Mouse (Mus musculus) neural tube, embryonic 14.5 days (tissue): ENCODE data around the gene Stxbp1. TPM values are rescaled to one million over a fixed set of nuclear protein-coding genes. Genes with fewer than 3 reads are reported as not detected.

ENCODE experiments used
- ATAC-seq: fragments of 200-750 bp; cut with Nextera tagmentation; 2 replicates; pipeline ENCODE4 v1.8.0; 2017; ENCODE audit warnings: low read depth, mild to moderate bottlenecking, moderate TSS enrichment, moderate library complexity
- H3K27ac ChIP-seq: fragments of 300-500 bp; sonication (generic); 2 replicates; pipeline ENCODE4 v1.5.1; 2014; ENCODE audit warnings: low read depth, mild to moderate bottlenecking, control low read depth, low read length, moderate library complexity, mixed read lengths
- H3K27me3 ChIP-seq: fragments of 300-500 bp; sonication (generic); 2 replicates; pipeline ENCODE4 v1.6.1; 2014; ENCODE audit warnings: low read length; ENCODE audit not compliant: control insufficient read depth, insufficient read depth
- H3K36me3 ChIP-seq: fragments of 300-500 bp; sonication (generic); 2 replicates; pipeline ENCODE4 v1.6.1; 2014; ENCODE audit warnings: low read length, mixed read lengths; ENCODE audit not compliant: control insufficient read depth, insufficient read depth
- H3K4me1 ChIP-seq: fragments of 300-500 bp; sonication (generic); 2 replicates; pipeline ENCODE4 v1.6.1; 2014; ENCODE audit warnings: low read length; ENCODE audit not compliant: control insufficient read depth, insufficient read depth
- H3K4me2 ChIP-seq: fragments of 300-500 bp; sonication (generic); 2 replicates; pipeline ENCODE4 v1.6.1; 2014; ENCODE audit warnings: mild to moderate bottlenecking, low read depth, low read length, control low read depth
- H3K4me3 ChIP-seq: fragments of 300-500 bp; sonication (generic); 2 replicates; pipeline ENCODE4 v1.5.1; 2014; ENCODE audit warnings: low read depth, low read length, control low read depth, mixed read lengths
- H3K9ac ChIP-seq: fragments of 300-500 bp; sonication (generic); replicated peaks from 2 replicates; pipeline ENCODE4 v1.6.1; 2014; ENCODE audit warnings: low read depth, mild to moderate bottlenecking, control low read depth, low read length, mixed read lengths
- H3K9me3 ChIP-seq: fragments of 300-500 bp; sonication (generic); 2 replicates; pipeline ENCODE4 v1.6.1; 2016; ENCODE audit warnings: low read length; ENCODE audit not compliant: control insufficient read depth
- WGBS: fragments of 180-500 bp; shearing (Covaris S2); extraction: QIAGEN DNeasy Blood & Tissue Kit; methylation state at CpG from one replicate; pipeline ENCODE4 v1.1.7; 2014; 5-methylcytosine and 5-hydroxymethylcytosine counted together
- polyA plus RNA-seq: library from polyadenylated mRNA; unstranded; fragments of >200 nt; fragmentation: Nextera tagmentation; extraction: Ambion mirVana; gene quantifications from 2 replicates; pipeline ENCODE4 v1.2.1, GENCODE M21; 2014

Stxbp1 gene
- polyA plus RNA-seq, 1 experiment from 2014 or later: 312 TPM

- Histone ChIP-seq H3K27me3 (no peaks in the 10 kb centered on the region), H3K4me2 (no peak overlapping the region), H3K9ac (no peak overlapping the region), H3K9me3 (no peaks in the 10 kb centered on the region), H3K4me1 (peaks cover 25% of the 10 kb centered on the region), H3K27ac (peak overlapping the region; percentile 55; the same call in 1 of the 2 replicates), H3K4me3 (no peak overlapping the region), H3K36me3 (no peaks in the 10 kb centered on the region)
- no peak for ATAC-seq
- 15% methylated on average over 7 of the region's 7 CpGs for WGBS
These were observed 37.7 kb upstream of the Stxbp1 start for GRCm38 (mm10) chr2:32884745-32885144.

GRCm38 (mm10) chr2:32882283-32883043, 35.4 kb upstream of the Stxbp1 start:
- Histone ChIP-seq H3K27ac (no peak overlapping the region), H3K9me3 (no peaks in the 10 kb centered on the region), H3K36me3 (no peaks in the 10 kb centered on the region), H3K27me3 (no peaks in the 10 kb centered on the region), H3K9ac (no peak overlapping the region), H3K4me3 (no peak overlapping the region), H3K4me2 (no peak overlapping the region), H3K4me1 (peaks cover 32% of the 10 kb centered on the region)
- WGBS: 67% methylated on average over 12 of the region's 21 CpGs
- ATAC-seq: no peak

- ATAC-seq: no peak
- no peaks in the 10 kb centered on the region for H3K27me3 ChIP-seq
- H3K9ac ChIP-seq: no peak overlapping the region
- no peak overlapping the region for H3K4me3 ChIP-seq
- H3K36me3 ChIP-seq: no peaks in the 10 kb centered on the region
- H3K4me1 ChIP-seq: peaks cover 36% of the 10 kb centered on the region
- no peaks in the 10 kb centered on the region for H3K9me3 ChIP-seq
- H3K4me2 ChIP-seq: no peak overlapping the region
- peak overlapping the region; percentile 56; the same call in 1 of the 2 replicates for H3K27ac ChIP-seq
- WGBS: 41% methylated on average over 3 of the region's 3 CpGs
These were observed 34.7 kb upstream of the Stxbp1 start for GRCm38 (mm10) chr2:32881723-32882122.

GRCm38 (mm10) chr2:32881054-32881453, 34.0 kb upstream of the Stxbp1 start:
- H3K27me3 ChIP-seq: no peaks in the 10 kb centered on the region
- H3K9me3 ChIP-seq: no peaks in the 10 kb centered on the region
- no peaks in the 10 kb centered on the region for H3K36me3 ChIP-seq
- H3K27ac ChIP-seq: peak overlapping the region; percentile 56; the same call in 1 of the 2 replicates
- no peak overlapping the region for H3K4me2 ChIP-seq
- WGBS: 45% methylated on average over 6 of the region's 6 CpGs
- H3K9ac ChIP-seq: no peak overlapping the region
- peaks cover 36% of the 10 kb centered on the region for H3K4me1 ChIP-seq
- no peak for ATAC-seq
- no peak overlapping the region for H3K4me3 ChIP-seq

- no peak overlapping the region for H3K27ac ChIP-seq
- no peaks in the 10 kb centered on the region for H3K9me3 ChIP-seq
- no peak overlapping the region for H3K4me3 ChIP-seq
- no peak overlapping the region for H3K9ac ChIP-seq
- ATAC-seq: no peak
- H3K36me3 ChIP-seq: no peaks in the 10 kb centered on the region
- WGBS: 84% methylated on average over 5 of the region's 5 CpGs
- H3K4me2 ChIP-seq: no peak overlapping the region
- H3K27me3 ChIP-seq: no peaks in the 10 kb centered on the region
- H3K4me1 ChIP-seq: peaks cover 33% of the 10 kb centered on the region
These were observed 32.5 kb upstream of the Stxbp1 start for GRCm38 (mm10) chr2:32879593-32879992.

- Histone ChIP-seq H3K36me3 (no peaks in the 10 kb centered on the region), H3K4me2 (peak overlapping the region; percentile 85), H3K4me3 (no peak overlapping the region), H3K27ac (no peak overlapping the region), H3K27me3 (no peaks in the 10 kb centered on the region), H3K9ac (0 out of 2 replicates have a peak overlapping the region, but pooled peaks have one; percentile 28), H3K4me1 (peaks cover 32% of the 10 kb centered on the region), H3K9me3 (no peaks in the 10 kb centered on the region)
- ATAC-seq: no peak
- 66% methylated on average over 3 of the region's 3 CpGs for WGBS
These were observed 31.4 kb upstream of the Stxbp1 start for GRCm38 (mm10) chr2:32878396-32878795.

- Histone ChIP-seq H3K9me3 (no peaks in the 10 kb centered on the region), H3K9ac (peak overlapping the region; percentile 97), H3K4me2 (peak overlapping the region; percentile 85), H3K36me3 (no peaks in the 10 kb centered on the region), H3K27ac (no peak overlapping the region), H3K4me3 (peak overlapping the region; percentile 67), H3K4me1 (peaks cover 32% of the 10 kb centered on the region), H3K27me3 (no peaks in the 10 kb centered on the region)
- ATAC-seq: no peak
- 62% methylated on average over 6 of the region's 6 CpGs for WGBS
These were observed 30.8 kb upstream of the Stxbp1 start for GRCm38 (mm10) chr2:32877761-32878393.

- Histone ChIP-seq H3K4me2 (peak overlapping the region; percentile 85), H3K9ac (peak overlapping the region; percentile 97), H3K4me3 (peak overlapping the region; percentile 67), H3K4me1 (peaks cover 32% of the 10 kb centered on the region), H3K27ac (no peak overlapping the region), H3K27me3 (no peaks in the 10 kb centered on the region), H3K9me3 (no peaks in the 10 kb centered on the region), H3K36me3 (no peaks in the 10 kb centered on the region)
- 37% methylated on average over 5 of the region's 5 CpGs for WGBS
- ATAC-seq: no peak
These were observed 30.3 kb upstream of the Stxbp1 start for GRCm38 (mm10) chr2:32877303-32877702.
